Mouse (Mus musculus): ENCODE data around the gene Tmem150b.

GRCm38 (mm10) chr7:4674114-4674731 lies 50.8 kb downstream of the Tmem150b start:
- TF ChIP-seq EP300 (IDR thresholded peaks at IDR 0.05; ENCODE audit: low read depth in 1 of 2, low read length in 2 of 2) (no peak), MYB (IDR thresholded peaks at IDR 0.05; ENCODE audit: low read depth, low read length) (no peak), RAD21 (IDR thresholded peaks at IDR 0.05; ENCODE audit: low read depth, low read length) (no peak), POLR2A (IDR thresholded peaks at IDR 0.05; ENCODE audit: control insufficient read depth in 1 of 2, insufficient read depth in 1 of 2, low read depth in 1 of 2, low read length in 2 of 2, poor library complexity in 1 of 2) (no peak), CTCF (IDR thresholded peaks at IDR 0.05 in 2 of 3, conservative IDR thresholded peaks at IDR 0.05 in 1 of 3; ENCODE audit: control insufficient read depth in 1 of 3, insufficient read depth in 1 of 3, low read depth in 2 of 3, low read length in 3 of 3, poor library complexity in 1 of 3, severe bottlenecking in 1 of 3) (no peak), SMC3 (IDR thresholded peaks at IDR 0.05; ENCODE audit: low read depth, low read length) (no peak), NRF1 (IDR thresholded peaks at IDR 0.05; ENCODE audit: insufficient read depth, low read depth, low read length, poor library complexity, severe bottlenecking) (no peak)

Measured in MEL (cell line).